Mouse (Mus musculus) cerebellum, postnatal 36 days (tissue): Measurements from ENCODE around the gene Cadm1.

Source experiments
- DNase-seq, 2 experiments: peaks; one replicate each; pipeline ENCODE4 v3.0.0; 2021 to 2022; ENCODE audit warnings: mixed read lengths in 2 of 2

Cadm1 gene

DNA sequence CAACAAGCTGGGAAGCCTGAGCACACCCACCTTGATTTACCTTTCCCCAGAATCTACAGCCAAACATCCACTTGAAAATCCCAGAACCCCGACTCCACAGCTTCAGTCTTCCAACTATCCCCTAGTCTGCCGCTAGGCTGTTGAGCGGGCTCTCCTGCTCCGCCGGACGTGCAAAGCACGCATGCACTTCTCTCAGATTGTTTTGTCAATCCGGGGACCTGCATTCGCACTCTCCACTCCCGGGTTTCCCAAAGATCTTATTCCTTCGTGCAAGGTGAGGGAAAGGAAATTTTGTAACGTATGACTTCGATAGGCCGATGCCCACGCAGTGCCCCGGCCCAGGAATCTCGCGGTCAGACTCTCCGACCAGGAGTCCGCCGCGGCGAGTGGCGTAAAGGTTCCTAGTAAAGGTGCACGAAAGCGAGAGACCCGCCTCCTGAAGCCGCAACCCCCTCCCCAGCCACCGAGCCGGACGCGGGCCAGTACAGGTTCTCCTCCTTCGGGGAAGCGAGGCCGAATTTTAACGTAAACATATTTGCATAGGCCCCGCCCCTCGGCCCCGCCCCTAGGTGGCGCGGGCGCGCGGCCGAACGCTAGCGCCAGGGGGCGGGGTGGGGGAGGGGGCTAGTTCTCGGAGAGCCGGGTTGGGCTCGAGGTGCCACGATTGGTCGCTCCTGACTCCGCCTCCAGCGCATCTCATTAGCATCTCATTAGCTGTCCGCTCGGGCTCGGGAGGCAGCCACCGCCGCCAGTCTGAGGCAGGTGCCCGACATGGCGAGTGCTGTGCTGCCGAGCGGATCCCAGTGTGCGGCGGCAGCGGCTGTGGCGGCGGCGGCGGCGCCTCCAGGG lies at the start of gene Cadm1:
Cadm1 (plus strand) TSS at position 572 of the 849 bp plus-strand sequence.
- peak; percentile 97 for DNase-seq

DNA sequence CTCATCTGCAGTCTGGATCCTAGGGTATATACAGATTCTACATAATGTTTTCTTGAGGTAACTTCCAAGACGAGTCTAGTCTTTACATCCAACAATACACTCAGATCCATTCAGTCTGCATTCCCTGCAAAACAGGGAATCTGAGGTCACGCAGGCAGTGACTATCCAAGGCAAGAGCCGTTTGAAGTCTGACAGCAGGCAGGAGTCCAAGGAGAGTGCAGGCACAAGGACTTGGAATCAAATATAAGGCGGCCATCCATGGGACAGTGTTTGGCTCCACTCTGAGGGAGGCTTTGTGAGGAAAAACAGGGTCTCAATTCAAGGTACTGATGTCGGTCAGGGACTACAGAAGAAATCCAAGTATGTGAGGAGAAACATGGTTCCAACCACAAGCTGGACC lies 45.5 kb upstream of the Cadm1 start:
- DNase-seq = no peak

DNA sequence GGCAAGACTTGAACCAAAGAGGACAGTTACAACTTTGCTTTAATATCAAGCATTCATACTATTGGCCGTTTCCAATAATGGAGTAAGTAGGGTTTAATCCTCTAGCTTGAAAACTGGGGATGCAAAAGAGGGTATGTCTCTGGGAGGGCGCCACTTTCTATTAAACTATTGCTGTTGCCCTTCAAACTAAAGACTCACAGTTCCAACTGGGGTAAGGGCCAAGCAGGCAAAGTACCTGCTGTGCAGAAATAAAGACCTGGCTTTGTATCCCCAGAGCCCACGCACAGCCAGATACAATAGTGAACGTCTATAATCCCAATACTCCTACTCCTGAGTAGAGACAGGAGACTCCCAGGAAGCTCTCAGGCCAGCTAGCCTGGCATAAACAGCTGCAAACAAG lies 44.8 kb upstream of the Cadm1 start:
- no peak for DNase-seq

DNA sequence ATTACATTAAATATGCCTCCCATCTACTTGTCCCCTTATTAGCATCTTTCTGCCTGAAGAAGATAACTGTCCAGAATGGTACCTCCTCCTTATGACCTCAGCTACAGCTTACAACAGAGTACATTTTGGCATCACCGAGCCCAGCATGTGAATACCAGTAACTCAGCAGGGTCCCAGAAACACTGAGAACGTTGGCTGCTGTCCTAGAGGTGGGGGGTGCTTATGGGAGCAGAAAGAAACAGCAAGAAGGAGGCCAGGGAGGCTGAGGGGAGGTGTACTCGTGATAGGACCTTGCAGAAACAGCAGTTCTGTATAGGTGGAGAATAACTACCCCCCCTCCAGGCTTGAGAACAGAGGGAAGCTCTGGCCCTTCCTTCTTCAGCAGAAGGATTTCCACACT lies 30.2 kb upstream of the Cadm1 start:
- DNase-seq = peak; percentile 33 to 47

DNA sequence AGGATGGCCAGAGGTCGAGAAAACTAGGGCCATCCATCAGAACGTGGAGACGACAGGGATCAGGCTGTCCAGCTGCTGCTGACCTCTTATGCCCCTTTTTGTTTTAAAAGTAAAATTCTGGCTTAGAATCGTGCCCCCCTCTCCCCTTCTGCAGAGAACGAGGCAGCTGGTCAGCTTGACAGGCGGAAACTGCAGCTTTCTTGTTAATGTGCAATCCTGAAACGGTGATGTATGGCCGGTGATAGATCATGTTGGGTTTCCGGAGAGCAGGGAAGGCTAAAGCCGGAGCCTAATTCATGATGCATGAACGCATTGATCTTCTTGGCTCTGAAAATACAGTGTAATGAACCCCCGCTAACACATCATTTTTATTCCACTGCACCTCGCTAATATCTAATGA lies 24.0 kb upstream of the Cadm1 start:
- no peak for DNase-seq

DNA sequence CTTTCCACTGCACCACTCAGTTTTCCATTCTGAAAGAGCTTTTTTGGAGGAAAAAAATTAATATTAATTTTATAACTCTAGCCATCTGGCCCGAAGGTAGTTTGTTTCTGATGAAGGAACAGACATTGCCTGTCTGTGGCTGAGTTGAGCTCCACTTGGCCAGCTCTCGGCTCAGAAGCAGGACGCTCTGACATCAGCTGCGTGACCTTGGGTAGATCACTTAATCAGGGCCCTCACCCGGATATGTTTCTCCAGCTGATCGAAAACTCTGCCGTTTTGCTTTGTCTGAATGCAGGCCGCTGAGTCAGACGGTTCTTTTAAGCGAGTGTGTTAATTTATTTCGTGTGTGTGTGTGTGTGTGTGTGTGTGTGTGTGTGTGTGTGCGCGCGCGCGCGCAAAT lies 23.1 kb upstream of the Cadm1 start:
- no peak for DNase-seq

DNA sequence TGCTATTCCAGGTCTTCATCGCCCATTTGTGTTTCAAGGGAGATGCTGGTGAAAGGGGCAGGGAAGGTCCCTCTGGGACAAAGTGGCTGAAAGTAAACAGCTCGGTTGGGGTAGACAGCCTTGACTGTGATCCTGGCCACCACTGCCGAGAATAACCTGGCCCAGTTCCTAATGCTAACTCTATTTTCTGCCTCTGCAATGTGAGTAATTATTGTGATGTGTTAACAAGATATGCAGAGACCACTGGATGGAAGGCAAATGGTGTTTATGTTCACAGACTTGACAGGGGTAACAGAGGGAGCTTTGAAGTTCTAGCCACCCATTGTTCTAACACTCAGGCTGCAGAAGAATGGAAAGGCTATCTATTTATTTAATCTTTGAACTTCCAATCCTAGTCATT lies 21.9 kb upstream of the Cadm1 start:
- DNase-seq = no peak

DNA sequence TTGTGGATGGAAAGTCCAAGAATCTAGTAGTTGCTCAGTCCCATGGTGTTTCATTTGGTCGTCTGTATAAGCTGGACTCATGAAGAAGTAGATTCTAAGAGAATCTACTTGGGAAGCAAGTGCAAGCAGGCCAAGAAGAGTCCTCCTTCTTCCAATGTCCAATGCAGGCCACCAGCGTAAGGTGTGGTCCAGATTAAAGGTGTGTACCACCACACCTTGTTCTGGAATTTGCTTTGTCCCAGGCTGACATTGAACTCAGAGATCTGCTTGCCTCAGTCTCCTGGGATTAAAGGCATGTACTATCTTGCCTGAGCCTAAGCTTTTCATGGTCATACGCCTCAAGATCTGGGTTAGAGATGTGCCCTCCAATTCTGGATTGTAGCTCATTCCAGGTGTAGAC lies 17.5 kb upstream of the Cadm1 start:
- DNase-seq = no peak

DNA sequence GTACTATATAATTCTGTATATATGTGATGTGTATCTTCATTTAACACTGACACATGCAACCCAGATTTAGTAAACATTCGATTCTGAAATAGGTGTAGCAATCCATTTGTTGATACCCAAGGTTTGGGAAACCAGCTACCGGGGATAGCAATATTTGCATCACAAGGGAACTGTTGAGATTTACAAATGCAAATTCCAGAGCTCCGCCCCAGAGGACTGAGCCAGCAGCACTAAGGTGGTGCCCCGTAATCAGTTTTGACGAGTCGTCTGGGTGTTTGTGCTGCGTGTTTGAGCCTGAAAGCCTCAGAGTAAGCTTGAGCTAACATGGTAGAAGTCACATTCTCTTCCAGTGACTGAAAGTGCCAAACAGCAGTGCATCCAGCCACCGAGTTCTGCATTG lies 15.7 kb upstream of the Cadm1 start:
- DNase-seq = no peak

DNA sequence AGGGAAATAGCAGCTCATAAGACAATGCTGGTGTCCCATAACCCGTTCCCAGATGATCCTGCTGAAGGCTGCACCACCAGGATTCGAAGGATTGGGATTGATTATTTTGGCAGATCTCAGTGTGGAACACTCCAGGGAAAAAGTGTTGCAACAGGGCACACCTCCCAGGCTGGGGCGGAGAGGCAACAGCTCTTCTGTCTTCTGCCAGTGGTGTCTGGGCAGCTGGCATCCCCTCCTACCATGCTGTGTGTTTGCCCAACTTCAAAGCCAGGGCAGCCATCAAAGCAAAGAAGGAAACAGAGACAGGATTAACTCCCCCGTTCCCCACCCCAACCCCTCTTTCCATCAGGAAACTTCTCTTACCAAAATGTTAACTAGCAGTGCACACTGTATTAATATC lies 13.7 kb upstream of the Cadm1 start:
- no peak for DNase-seq

DNA sequence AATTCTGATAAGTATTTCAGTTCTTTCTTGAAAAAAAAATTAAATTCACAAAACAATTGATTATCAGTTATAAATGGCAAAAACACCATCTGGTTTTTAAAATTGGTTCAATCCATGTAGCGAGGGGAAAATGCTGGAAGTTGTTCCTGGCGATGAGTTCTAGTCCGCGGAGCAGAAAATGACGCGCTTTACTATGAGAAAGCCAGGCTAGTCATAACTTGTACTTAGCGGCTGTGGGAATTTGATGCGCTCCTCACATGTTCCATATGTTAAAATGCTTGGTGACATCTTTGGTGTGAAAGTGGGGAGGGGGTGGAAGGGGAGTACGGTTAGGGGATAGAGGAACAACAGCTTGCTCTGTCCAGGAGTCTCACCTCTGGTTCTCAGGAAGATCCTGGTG lies 2.7 kb upstream of the Cadm1 start:
- DNase-seq = no peak

DNA sequence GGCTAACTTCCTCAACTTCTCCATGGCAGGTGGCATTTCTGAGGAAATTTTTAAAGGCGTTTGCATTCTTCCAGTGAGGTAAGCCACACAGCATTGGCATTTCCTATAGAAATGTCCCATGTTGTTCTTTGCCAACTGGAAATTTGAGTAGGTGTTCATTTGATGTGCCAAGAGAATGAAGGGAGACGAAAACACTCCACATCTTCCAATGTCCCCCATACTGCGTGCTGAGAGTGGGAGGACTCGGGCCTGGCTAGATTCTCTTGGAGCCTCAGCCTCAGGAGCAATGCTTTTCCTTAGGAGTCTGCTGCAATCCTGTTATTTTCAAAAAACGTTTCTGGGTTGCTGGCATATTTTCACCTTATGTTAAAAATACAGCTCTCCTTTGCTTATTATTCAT lies 2.2 kb upstream of the Cadm1 start:
- no peak for DNase-seq

DNA sequence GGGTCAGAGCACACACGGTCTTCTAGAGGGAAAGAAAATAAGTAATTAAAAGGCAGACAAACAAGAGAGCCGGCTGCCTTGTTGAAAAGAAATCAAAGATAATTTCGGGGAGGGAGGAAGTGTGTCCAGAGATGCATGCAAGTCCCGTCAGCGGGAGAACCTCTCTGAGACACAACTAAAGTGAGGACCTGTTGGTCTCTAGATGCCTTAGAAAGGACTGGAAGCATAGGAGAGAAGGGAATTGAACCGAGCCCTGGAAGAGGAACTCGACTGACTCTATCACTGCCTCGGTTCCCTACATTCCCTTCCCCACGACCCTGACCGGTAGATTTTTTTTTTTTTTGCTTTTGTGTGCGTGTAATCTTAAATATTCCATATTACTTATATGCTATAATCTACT lies 791 bp upstream of the Cadm1 start:
- DNase-seq = peak in 1 of 2 experiments; percentile 17

DNA sequence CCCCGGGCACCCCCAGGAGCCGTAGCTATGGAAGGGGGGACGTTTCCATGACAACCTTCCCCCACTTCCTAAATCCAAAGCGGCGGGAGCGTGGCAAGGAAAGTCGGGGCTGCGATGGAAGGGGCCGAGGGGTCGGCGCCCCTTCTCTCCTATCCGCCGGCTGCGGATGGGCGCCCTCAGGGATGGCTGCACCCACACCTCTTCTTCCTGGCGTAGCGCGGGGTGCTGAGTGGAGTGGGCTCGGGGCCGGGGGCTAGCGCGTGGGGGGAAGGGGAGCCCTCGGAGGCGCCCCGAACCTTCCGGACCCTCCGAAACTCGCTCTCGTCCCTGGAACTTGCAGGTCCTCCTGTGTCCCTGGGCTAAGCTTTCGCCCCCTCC lies 560 bp downstream of the Cadm1 start:
- DNase-seq = no peak

DNA sequence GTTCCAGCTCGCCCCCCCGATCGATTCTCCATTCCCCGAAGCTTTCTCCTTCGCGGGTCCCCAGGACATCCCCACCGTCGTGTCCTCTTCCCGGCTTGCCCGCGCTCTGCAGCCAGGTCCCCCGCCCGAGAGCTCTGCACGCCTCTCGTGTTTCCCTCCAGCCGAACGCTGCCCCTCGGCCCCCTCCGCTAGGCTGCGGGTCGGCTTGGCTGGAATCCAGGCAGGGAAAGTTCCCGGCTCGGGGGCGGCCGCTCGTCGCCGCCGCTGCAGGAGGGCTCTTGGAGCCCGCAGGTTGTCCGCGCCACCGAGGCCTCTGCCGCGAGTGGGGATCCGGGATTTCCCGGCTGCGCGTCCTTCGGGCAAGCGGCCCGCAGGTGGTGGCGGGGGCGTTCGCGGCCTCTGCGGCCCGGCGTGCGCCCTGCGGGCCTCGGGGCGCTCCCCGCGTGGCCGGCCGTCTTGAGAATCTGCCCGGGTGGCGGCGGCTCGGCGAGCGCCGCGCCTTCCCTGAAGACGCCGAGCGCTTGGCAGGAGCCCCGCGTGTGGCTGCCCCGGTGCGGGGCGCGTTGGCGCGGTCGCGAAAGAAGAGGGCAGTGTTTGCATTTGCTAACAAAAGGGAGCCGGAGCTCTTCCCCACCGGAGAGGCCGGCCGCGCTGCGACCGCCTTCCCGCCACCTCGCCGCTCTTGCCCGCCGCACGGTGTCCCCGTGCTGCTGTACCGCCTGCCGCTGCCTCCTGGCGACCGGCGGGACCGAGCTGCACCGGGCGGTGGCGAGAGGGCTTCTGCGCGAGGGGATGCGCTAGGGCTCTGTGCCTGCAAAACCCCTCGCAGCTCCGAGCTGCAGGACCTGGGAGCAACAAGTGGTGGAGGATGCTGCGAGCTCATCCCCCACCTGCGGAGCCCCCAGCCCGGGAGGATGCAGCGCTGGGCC lies 1.2 kb downstream of the Cadm1 start:
- peak; percentile 74 to 82 for DNase-seq

DNA sequence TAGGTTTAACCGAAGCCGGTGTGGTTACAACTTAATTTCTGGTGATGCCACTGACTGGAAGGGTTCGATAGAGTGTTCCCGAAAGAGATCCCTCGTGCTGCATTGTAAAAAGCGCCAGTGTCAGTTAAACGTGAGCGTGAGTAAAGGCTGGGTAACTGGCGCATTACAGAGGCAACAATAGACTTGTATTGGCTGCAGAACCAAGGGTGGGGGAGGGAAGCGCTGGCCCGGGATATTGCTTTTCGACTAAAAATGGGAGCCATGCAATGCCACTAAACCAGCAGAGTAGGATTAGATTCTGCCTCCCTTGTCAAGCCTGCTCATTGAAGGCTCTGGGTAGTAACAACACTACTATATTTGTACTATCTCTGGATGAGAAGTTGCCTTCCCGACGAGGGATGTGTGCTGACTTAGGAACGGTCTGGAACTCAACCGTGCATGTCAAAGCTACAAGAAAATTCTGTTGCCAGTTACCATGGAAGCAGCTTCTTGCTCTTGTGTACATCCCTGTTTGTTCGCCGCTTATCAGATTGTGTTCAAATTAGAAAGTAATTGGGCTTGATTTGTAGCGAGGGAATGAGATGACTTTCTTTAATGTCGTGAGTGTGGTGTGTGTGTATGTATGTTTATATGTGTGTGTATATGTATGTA lies 2.4 kb downstream of the Cadm1 start:
- DNase-seq = peak; percentile 28 to 42

DNA sequence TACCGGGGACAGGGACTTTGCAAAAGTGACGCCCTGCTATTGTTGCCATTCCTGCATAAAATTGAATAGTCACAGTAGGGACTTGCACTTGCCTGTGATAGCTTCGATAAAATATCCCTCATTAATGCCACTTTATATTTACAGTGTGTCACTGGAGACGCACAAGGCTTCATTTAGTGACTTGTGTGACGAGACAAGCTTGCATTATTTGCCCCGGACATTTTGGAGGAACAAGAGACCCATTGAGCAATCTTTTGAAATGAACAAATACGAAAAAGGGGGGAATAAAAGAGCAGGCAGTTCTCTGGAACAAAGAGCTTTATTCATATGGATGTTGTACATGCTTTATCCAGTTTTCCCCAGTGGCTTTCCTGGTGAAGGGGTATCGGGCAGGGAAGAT lies 3.5 kb downstream of the Cadm1 start:
- DNase-seq = no peak

DNA sequence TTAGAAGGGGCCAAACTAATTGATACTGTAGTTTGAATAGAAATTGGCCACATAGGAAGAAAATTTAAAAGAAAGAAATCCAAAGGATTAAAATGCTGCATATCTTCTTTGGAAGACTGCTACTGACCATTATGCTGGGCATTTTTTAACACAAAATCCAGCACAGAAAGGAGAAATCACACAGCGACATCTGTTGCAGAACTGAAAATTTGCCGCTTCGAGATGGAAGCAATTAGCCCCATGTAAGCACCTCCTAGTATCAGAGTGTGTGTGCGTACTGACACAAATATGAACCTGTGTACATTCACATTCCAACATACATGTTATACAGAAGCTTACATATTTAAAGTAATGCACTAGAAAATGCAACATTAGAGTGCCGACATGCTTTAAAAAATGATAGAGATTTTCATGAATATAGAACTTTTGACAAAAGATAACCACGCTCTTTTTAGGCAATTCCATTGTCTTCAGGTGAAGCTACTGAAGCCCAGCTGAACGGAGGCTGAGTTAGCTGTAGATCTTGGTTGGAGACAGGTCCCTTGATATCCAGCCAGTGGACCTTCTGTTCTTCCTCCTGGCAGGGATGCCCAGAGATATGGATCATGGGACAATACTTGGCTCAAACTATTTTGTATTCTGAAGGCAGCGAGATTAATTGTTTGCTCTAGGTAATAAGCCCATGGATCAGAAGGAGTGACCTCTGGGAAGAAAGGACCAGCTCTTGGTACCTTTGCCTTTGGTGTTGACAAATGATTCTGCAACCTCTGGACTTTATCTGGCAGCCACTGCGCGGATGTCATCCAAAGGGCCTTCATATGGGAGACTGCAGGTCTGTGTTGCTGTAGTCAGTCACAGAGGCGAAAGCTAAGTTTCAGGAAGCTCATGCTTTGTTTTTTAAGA lies 4.9 kb downstream of the Cadm1 start:
- DNase-seq = peak; percentile 27 to 44

DNA sequence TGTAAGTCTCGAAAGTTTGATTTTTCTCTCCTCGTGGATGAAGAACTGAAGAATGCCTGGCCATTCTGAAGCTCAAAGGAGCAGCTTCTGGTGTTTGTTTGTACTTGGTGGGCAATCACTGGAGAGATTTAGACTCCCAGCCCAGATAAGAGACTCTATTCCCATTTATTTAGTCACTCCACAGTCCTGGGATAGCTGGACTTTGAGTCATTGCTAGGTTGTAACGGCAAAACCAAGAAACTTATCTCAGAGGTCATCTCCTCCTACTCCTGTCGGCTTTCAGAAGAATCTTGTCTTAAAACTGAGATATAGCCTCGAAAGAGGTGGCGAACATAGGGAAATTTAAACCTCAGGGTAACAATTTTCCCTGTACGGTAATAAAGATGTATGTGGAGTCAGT lies 15.3 kb downstream of the Cadm1 start:
- DNase-seq = no peak

DNA sequence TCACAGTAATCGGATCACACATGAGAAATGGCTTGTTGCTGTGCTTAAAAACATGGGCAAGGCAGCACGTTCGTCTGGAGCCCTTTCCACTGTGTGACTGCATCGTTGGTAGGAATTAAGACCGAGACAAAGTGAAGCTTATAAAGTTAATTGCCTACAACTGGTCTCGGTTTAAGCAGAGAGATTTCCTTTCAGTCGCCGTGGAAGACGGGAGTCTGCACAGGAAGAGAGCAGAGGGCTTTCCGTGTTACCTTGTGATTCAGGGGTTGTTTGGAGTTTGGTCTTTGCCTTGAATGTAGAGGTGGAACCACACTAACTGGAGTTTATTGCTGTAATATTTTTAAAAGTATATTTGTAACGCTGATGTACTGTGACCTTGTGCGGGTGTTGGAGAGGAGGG lies 15.7 kb downstream of the Cadm1 start:
- no peak for DNase-seq

DNA sequence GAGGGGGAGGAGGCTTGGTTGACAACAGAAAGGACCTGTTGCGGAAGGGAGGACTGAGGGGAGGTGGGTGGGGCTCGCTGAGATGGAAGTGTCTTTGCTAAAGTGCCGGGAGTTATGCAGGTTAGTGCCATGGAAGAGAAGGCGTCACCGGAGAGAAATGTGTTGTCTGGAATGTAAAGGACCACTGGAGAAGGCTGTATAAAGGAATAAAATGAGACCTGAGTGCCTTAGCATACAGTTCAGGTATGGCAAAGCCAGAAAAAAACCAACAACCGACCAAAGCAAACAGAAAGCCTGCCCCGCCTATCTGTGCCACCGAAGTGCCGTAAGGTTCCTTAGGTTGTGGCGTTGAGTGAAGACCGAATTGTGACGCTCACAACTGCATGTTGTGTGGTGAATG lies 18.4 kb downstream of the Cadm1 start:
- DNase-seq = no peak

DNA sequence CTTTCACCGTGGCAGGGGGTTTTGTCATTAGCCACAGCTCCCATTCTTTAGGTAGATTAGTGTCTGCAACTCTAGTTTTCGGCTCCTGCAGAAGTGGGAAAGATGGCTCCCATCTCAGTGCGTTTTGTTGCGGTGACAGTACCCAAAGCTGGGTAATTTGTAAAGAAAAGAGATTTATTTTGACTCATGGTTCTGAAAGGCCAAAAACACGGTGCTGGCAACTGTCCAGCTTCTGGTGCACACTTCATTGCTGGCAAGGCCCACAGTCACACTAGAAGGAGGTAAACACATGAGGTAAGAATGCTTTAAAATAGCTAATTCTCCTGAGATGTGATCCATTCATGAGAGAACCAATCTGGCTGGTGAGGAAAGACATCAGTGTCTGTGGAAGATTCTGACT lies 18.9 kb downstream of the Cadm1 start:
- DNase-seq = no peak
